Mouse (Mus musculus) midbrain, embryonic 13.5 days (tissue): ENCODE data around the gene Nfic. TPM values are rescaled to one million over a fixed set of nuclear protein-coding genes. Genes with fewer than 3 reads are reported as not detected.

ENCODE experiments used
- ATAC-seq: fragments of 200-750 bp; cut with Nextera tagmentation; 2 replicates; pipeline ENCODE4 v1.8.0; 2017; ENCODE audit warnings: mild to moderate bottlenecking, moderate TSS enrichment, moderate library complexity
- H3K27ac ChIP-seq: fragments of 300-500 bp; sonication (generic); 2 replicates; pipeline ENCODE4 v1.5.1; 2015; ENCODE audit warnings: inconsistent platforms, mild to moderate bottlenecking, moderate library complexity
- H3K27me3 ChIP-seq: fragments of 300-500 bp; sonication (generic); 2 replicates; pipeline ENCODE4 v1.6.1; 2015; ENCODE audit warnings: mild to moderate bottlenecking, inconsistent platforms
- H3K36me3 ChIP-seq: fragments of 300-500 bp; sonication (generic); 2 replicates; pipeline ENCODE4 v1.6.1; 2015; ENCODE audit warnings: mild to moderate bottlenecking, inconsistent platforms
- H3K4me1 ChIP-seq: fragments of 300-500 bp; sonication (generic); replicated peaks from 2 replicates; pipeline ENCODE4 v1.6.1; 2015; ENCODE audit warnings: inconsistent platforms
- H3K4me2 ChIP-seq: fragments of 300-500 bp; sonication (generic); replicated peaks from 2 replicates; pipeline ENCODE4 v1.6.1; 2015; ENCODE audit warnings: moderate library complexity, mild to moderate bottlenecking, inconsistent platforms
- H3K4me3 ChIP-seq: fragments of 300-500 bp; sonication (generic); replicated peaks from 2 replicates; pipeline ENCODE4 v1.5.1; 2015; ENCODE audit warnings: mild to moderate bottlenecking, inconsistent platforms
- H3K9ac ChIP-seq: fragments of 300-500 bp; sonication (generic); replicated peaks from 2 replicates; pipeline ENCODE4 v1.6.1; 2015; ENCODE audit warnings: mild to moderate bottlenecking, inconsistent platforms
- H3K9me3 ChIP-seq: fragments of 300-500 bp; sonication (generic); 2 replicates; pipeline ENCODE4 v1.6.1; 2016; ENCODE audit warnings: mild to moderate bottlenecking, inconsistent platforms
- WGBS: fragments of 180-500 bp; shearing (Covaris S2); methylation state at CpG from one replicate; pipeline ENCODE4 v1.1.7; 2015; 5-methylcytosine and 5-hydroxymethylcytosine counted together
- polyA plus RNA-seq: library from polyadenylated mRNA; unstranded; fragments of >200 nt; fragmentation: Nextera tagmentation; extraction: Ambion mirVana; gene quantifications from 2 replicates; pipeline ENCODE4 v1.2.1, GENCODE M21; 2015

The Nfic gene
- polyA plus RNA-seq, 1 experiment from 2014 or later = 15.2 TPM

GRCm38 (mm10) chr10:81378553-81379182 is 76.8 kb downstream of the Nfic start:
- WGBS = under 1% methylated on average over 46 of the region's 46 CpGs
- H3K4me3 ChIP-seq = peak overlapping the region; percentile 79
- peak overlapping the region; percentile 60 for H3K9ac ChIP-seq
- no peaks in the 10 kb centered on the region for H3K9me3 ChIP-seq
- H3K4me1 ChIP-seq = peaks cover 33% of the 10 kb centered on the region
- H3K27me3 ChIP-seq = no peaks in the 10 kb centered on the region
- H3K27ac ChIP-seq = peak overlapping the region; percentile 84
- peaks cover 20% of the 10 kb centered on the region for H3K36me3 ChIP-seq
- peak; percentile 95 for ATAC-seq
- peak overlapping the region; percentile 84 for H3K4me2 ChIP-seq

- Histone ChIP-seq H3K4me2 (peak within 1 kb of the TSS; percentile 84), H3K36me3 (peaks cover 27% of the 10 kb centered on the region), H3K4me3 (peak within 1 kb of the TSS; percentile 79), H3K27me3 (no peaks in the 10 kb centered on the region), H3K4me1 (peaks cover 37% of the 10 kb centered on the region), H3K27ac (peak within 1 kb of the TSS; percentile 84), H3K9ac (peak within 1 kb of the TSS; percentile 93), H3K9me3 (no peaks in the 10 kb centered on the region)
- 1% methylated on average over 59 of the region's 59 CpGs for WGBS
- ATAC-seq = peak; percentile 71
Observed at GRCm38 (mm10) chr10:81377793-81378552, 77.5 kb downstream of the Nfic start, which contains the start of gene Fzr1. Fzr1 (minus strand) TSS chr10:81378516.

- no peaks in the 10 kb centered on the region for H3K27me3 ChIP-seq
- no peak for ATAC-seq
- peak overlapping the region; percentile 93 for H3K9ac ChIP-seq
- peak overlapping the region; percentile 79 for H3K4me3 ChIP-seq
- peak overlapping the region; percentile 84 for H3K4me2 ChIP-seq
- H3K9me3 ChIP-seq = no peaks in the 10 kb centered on the region
- 67% methylated on average over 2 of the region's 2 CpGs for WGBS
- H3K36me3 ChIP-seq = peaks cover 30% of the 10 kb centered on the region
- H3K27ac ChIP-seq = no peak overlapping the region
- peaks cover 37% of the 10 kb centered on the region for H3K4me1 ChIP-seq
Observed at GRCm38 (mm10) chr10:81377362-81377664, 78.1 kb downstream of the Nfic start.

- no peaks in the 10 kb centered on the region for H3K9me3 ChIP-seq
- H3K27ac ChIP-seq = no peak overlapping the region
- ATAC-seq = no peak
- peaks cover 35% of the 10 kb centered on the region for H3K36me3 ChIP-seq
- no peaks in the 10 kb centered on the region for H3K27me3 ChIP-seq
- WGBS = 46% methylated on average over 6 of the region's 6 CpGs
- peaks cover 37% of the 10 kb centered on the region for H3K4me1 ChIP-seq
- peak overlapping the region; percentile 93 for H3K9ac ChIP-seq
- peak overlapping the region; percentile 84 for H3K4me2 ChIP-seq
- H3K4me3 ChIP-seq = peak overlapping the region; percentile 79
Observed at GRCm38 (mm10) chr10:81376561-81377361, 78.7 kb downstream of the Nfic start.

GRCm38 (mm10) chr10:81375322-81375721 is 80.1 kb downstream of the Nfic start:
- H3K9me3 ChIP-seq = no peaks in the 10 kb centered on the region
- no peak overlapping the region for H3K27ac ChIP-seq
- H3K4me2 ChIP-seq = no peak overlapping the region
- H3K36me3 ChIP-seq = peaks cover 50% of the 10 kb centered on the region
- no peak overlapping the region for H3K9ac ChIP-seq
- whole genome bisulfite sequencing = 94% methylated on average over 10 of the region's 10 CpGs
- H3K4me1 ChIP-seq = peaks cover 37% of the 10 kb centered on the region
- H3K27me3 ChIP-seq = no peaks in the 10 kb centered on the region
- no peak for ATAC-seq
- no peak overlapping the region for H3K4me3 ChIP-seq

GRCm38 (mm10) chr10:81367207-81367495 is 88.3 kb downstream of the Nfic start:
- WGBS = 72% methylated on average over 6 of the region's 6 CpGs
- Histone ChIP-seq H3K27me3 (peaks cover 25% of the 10 kb centered on the region), H3K9me3 (no peaks in the 10 kb centered on the region), H3K4me3 (no peak overlapping the region), H3K27ac (no peak overlapping the region), H3K4me2 (no peak overlapping the region), H3K4me1 (peaks cover 45% of the 10 kb centered on the region), H3K9ac (no peak overlapping the region), H3K36me3 (peaks cover 69% of the 10 kb centered on the region)
- ATAC-seq = no peak

GRCm38 (mm10) chr10:81366477-81367206 is 88.8 kb downstream of the Nfic start:
- no peak overlapping the region for H3K4me3 ChIP-seq
- peaks cover 25% of the 10 kb centered on the region for H3K27me3 ChIP-seq
- no peak overlapping the region for H3K4me2 ChIP-seq
- 0 out of 2 replicates have a peak overlapping the region, but pooled peaks have one; percentile 5 for H3K27ac ChIP-seq
- H3K4me1 ChIP-seq = peaks cover 45% of the 10 kb centered on the region
- H3K36me3 ChIP-seq = peaks cover 67% of the 10 kb centered on the region
- no peaks in the 10 kb centered on the region for H3K9me3 ChIP-seq
- ATAC-seq = no peak
- 67% methylated on average over 6 of the region's 6 CpGs for WGBS
- no peak overlapping the region for H3K9ac ChIP-seq

GRCm38 (mm10) chr10:81365672-81366476 is 89.6 kb downstream of the Nfic start, which contains the start of gene 4930404N11Rik:
4930404N11Rik (minus strand) TSS chr10:81365816.
- H3K4me3 ChIP-seq = peak within 1 kb of the TSS; percentile 36
- ATAC-seq = peak; percentile 25; the same call in 1 of the 2 replicates

GRCm38 (mm10) chr10:81365073-81365472 is 90.4 kb downstream of the Nfic start:
- peak; percentile 32 for ATAC-seq
- Histone ChIP-seq H3K9me3 (no peaks in the 10 kb centered on the region), H3K4me2 (peak overlapping the region; percentile 56), H3K27me3 (peaks cover 25% of the 10 kb centered on the region), H3K9ac (no peak overlapping the region), H3K4me3 (no peak overlapping the region), H3K27ac (no peak overlapping the region), H3K36me3 (peaks cover 57% of the 10 kb centered on the region), H3K4me1 (peaks cover 56% of the 10 kb centered on the region)
- 29% methylated on average over 4 of the region's 4 CpGs for WGBS

More at GRCm38 (mm10) chr10:81365672-81366476, 89.6 kb downstream of the Nfic start, which contains the start of gene 4930404N11Rik:
- Histone ChIP-seq H3K27me3 (peaks cover 25% of the 10 kb centered on the region), H3K27ac (0 out of 2 replicates have a peak within 1 kb of the TSS, but pooled peaks have one; percentile 5), H3K4me1 (peaks cover 50% of the 10 kb centered on the region), H3K4me2 (peak within 1 kb of the TSS; percentile 56), H3K9ac (peak within 1 kb of the TSS; percentile 60), H3K36me3 (peaks cover 65% of the 10 kb centered on the region), H3K9me3 (no peaks in the 10 kb centered on the region)
- WGBS = 16% methylated on average over 12 of the region's 12 CpGs

- Histone ChIP-seq H3K9me3 (no peaks in the 10 kb centered on the region), H3K4me3 (peak overlapping the region; percentile 36), H3K27ac (no peak overlapping the region), H3K27me3 (peaks cover 25% of the 10 kb centered on the region), H3K4me1 (peaks cover 56% of the 10 kb centered on the region), H3K4me2 (peak overlapping the region; percentile 56), H3K36me3 (peaks cover 53% of the 10 kb centered on the region), H3K9ac (peak overlapping the region; percentile 60)
- ATAC-seq = peak; percentile 2
- 6% methylated on average over 28 of the region's 28 CpGs for WGBS
Observed at GRCm38 (mm10) chr10:81364666-81365065, 90.8 kb downstream of the Nfic start.
